Mouse (Mus musculus): ENCODE data around the gene Rnf227.

- TF ChIP-seq CTCF (IDR thresholded peaks at IDR 0.05; ENCODE audit: borderline replicate concordance, insufficient read depth, low read depth, low read length) (no peak), POLR2A (IDR thresholded peaks at IDR 0.05; ENCODE audit: borderline replicate concordance, insufficient read depth, low read length) (no peak)
Measured at GRCm38 (mm10) chr11:69331152-69331551, 9.1 kb upstream of the Rnf227 start.

Data from cerebellum, adult 2 months (tissue).